Mouse (Mus musculus) cerebellum, postnatal 36 days (tissue): Measurements from ENCODE around the gene Cryba4.

Experiments
- DNase-seq, 2 experiments: peaks; one replicate each; pipeline ENCODE4 v3.0.0; 2021 to 2022; ENCODE audit warnings: mixed read lengths in 2 of 2

Cryba4 gene

GRCm38 (mm10) chr5:112285548-112286085, 33.3 kb upstream of the Cryba4 start:
- peak in 1 of 2 experiments; percentile 39 for DNase-seq

GRCm38 (mm10) chr5:112284203-112284582, 31.9 kb upstream of the Cryba4 start:
- no peak for DNase-seq

- DNase-seq, result no peak
These were observed 31.4 kb upstream of the Cryba4 start for GRCm38 (mm10) chr5:112283543-112284202.

- no peak for DNase-seq
These were observed 30.6 kb upstream of the Cryba4 start for GRCm38 (mm10) chr5:112282780-112283482.

- no peak for DNase-seq
These were observed 29.9 kb upstream of the Cryba4 start for GRCm38 (mm10) chr5:112282123-112282779.

GRCm38 (mm10) chr5:112281676-112282075, 29.4 kb upstream of the Cryba4 start:
- no peak for DNase-seq

- DNase-seq, result no peak
These were observed 28.7 kb upstream of the Cryba4 start for GRCm38 (mm10) chr5:112280863-112281660.

GRCm38 (mm10) chr5:112280151-112280550, 27.8 kb upstream of the Cryba4 start:
- no peak for DNase-seq

- peak in 1 of 2 experiments; percentile 39 for DNase-seq
These were observed 27.1 kb upstream of the Cryba4 start for GRCm38 (mm10) chr5:112279181-112280021.

- no peak for DNase-seq
These were observed 25.7 kb upstream of the Cryba4 start for GRCm38 (mm10) chr5:112277906-112278470.

GRCm38 (mm10) chr5:112276907-112277348, 24.6 kb upstream of the Cryba4 start:
- no peak for DNase-seq

GRCm38 (mm10) chr5:112276267-112276873, 24.1 kb upstream of the Cryba4 start, which contains the start of gene Tpst2:
Gene Tpst2, plus strand, starts transcription at chr5:112276691.
- DNase-seq, result peak; percentile 99 to 100

GRCm38 (mm10) chr5:112275021-112275804, 22.9 kb upstream of the Cryba4 start:
- DNase-seq, result no peak

- DNase-seq, result no peak
These were observed 21.6 kb upstream of the Cryba4 start for GRCm38 (mm10) chr5:112273746-112274463.

- no peak for DNase-seq
These were observed 20.6 kb upstream of the Cryba4 start for GRCm38 (mm10) chr5:112272934-112273333.

- DNase-seq, result no peak
These were observed 18.6 kb upstream of the Cryba4 start for GRCm38 (mm10) chr5:112270764-112271541.

- DNase-seq, result no peak
These were observed 13.9 kb upstream of the Cryba4 start for GRCm38 (mm10) chr5:112266011-112266777.

GRCm38 (mm10) chr5:112265515-112265914, 13.2 kb upstream of the Cryba4 start:
- DNase-seq, result no peak
